Mouse (Mus musculus) T-helper 2 cell (primary cell): ENCODE measurements around the gene Arhgap10.

ENCODE experiments used
- in situ Hi-C: fragments of 300-600 bp; cut with MboI, MseI; formaldehyde crosslinking; loops from one replicate; pipeline ENCODE4 v1.15.1; 2025; ENCODE audit warnings: high pct_unique_total_duplicates

Arhgap10 gene

GRCm38 (mm10) chr8:77488215-77488606 is 29.5 kb downstream of the Arhgap10 start:
- in situ Hi-C loops: no loop called here

DNA sequence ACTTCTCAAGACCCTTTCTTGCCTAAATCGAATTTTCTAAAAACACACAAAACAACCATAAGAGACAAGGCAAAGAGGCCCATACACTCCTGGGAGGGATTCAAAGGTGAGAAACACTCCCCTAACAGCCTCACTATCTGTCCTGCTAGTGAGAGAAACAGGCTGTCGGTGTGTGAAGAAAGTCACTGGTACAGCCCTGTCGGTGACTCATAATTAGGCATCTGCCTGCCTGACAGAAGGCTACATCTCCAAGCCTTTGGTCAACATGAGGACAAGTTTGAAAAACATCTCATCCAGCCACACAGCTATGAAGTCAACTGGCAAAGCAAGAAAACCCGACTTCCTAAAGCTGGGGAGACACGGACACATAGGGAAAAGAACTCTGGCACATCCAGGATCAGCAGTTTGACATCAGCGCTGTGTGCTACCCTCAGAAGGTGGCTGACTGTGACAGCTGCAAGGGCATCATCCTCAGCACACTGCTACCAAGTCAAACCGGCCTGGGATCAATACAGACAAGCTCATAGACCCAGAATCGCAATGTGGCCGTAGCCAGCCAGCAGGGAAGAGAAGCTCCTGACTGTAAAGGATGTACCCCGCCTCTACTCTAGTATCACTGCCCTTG is 30.1 kb downstream of the Arhgap10 start:
- in situ Hi-C loops: no loop called here

- in situ Hi-C loops: no loop called here
These were observed 31.0 kb downstream of the Arhgap10 start for GRCm38 (mm10) chr8:77486749-77487148.

- in situ Hi-C loops: no loop called here
These were observed 32.9 kb downstream of the Arhgap10 start for GRCm38 (mm10) chr8:77484817-77485216.

- in situ Hi-C loops: no loop called here
These were observed 33.5 kb downstream of the Arhgap10 start for GRCm38 (mm10) chr8:77484266-77484665.

DNA sequence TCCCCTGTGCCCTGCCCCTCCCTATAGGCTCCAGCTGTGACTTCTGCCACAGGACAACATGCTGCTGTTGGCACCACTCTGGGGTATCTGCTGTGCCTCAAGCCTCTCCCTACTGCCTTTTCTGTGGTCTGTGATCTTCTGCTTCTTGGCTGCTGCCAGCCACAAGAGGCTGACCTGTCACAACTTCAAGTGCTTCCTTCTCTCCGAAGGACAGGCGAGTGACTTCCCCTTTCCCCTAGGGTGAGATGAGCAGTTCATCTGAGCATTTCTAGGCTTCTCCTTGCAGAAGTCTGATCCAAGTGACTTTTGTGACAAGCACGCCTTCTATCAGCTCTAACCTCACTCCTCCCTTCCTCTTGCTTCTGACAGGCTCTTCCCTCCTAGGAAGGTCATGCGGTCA is 34.1 kb downstream of the Arhgap10 start:
- in situ Hi-C loops: no loop called here

- in situ Hi-C loops: no loop called here
These were observed 36.0 kb downstream of the Arhgap10 start for GRCm38 (mm10) chr8:77481791-77482190.

GRCm38 (mm10) chr8:77479995-77480394 is 37.8 kb downstream of the Arhgap10 start:
- in situ Hi-C loops: no loop called here

- in situ Hi-C loops: no loop called here
These were observed 38.9 kb downstream of the Arhgap10 start for GRCm38 (mm10) chr8:77478913-77479273.

DNA sequence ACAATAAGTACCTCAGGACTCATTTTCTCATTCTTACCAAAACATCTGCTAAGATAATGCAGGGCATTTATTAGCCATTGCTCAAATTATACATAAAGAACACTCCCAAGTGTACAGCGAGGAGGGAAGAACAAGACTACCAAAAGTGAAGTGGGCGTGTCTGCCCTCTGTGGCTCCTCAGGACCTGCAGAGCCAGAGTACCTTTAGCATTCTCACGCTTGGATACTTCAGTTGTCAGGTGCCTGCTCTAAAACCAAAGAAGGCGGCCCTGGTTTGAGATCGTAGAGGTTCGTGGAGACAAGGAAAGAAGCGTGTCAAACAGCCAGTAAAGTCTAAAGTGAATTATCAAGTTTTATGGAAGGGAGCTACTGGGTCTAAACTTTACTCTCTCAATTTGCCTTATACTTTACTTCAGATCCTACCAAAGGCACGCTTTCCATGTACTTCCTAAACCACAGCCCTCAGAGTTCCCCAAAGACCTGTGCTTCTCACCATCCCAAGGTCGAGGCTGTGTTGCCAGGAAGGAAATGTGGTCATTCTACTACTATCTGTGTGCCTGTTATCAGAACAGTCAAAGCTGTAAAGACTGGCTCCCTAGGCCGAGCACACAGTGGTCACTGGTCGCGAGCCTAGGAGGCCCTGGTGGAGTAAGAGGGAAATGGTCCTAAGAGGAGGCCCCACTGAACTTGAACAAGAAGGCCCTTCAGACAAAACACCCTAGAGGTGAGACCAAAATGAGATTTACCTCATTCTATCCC is 39.4 kb downstream of the Arhgap10 start:
- in situ Hi-C loops: no loop called here

GRCm38 (mm10) chr8:77477684-77478083 is 40.1 kb downstream of the Arhgap10 start:
- in situ Hi-C loops: no loop called here

DNA sequence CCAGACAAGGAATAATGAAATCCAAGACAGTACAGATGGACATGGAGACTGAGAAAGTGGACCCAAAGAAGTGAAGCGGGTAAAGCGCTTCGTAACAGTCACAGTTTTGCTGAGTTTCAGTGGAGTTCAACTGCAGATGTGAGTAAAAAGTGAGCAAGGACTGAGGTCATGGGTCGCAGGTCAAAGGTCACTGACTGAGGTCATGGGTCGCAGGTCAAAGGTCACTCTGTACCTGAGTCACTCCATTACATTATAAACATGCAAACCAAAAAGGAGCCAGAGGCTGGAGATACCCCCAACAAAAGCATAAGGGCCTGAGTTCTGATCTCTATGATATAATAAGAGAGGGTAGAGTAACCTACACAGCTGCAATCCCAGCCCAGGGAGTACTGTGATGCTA is 43.1 kb downstream of the Arhgap10 start:
- in situ Hi-C loops: no loop called here

DNA sequence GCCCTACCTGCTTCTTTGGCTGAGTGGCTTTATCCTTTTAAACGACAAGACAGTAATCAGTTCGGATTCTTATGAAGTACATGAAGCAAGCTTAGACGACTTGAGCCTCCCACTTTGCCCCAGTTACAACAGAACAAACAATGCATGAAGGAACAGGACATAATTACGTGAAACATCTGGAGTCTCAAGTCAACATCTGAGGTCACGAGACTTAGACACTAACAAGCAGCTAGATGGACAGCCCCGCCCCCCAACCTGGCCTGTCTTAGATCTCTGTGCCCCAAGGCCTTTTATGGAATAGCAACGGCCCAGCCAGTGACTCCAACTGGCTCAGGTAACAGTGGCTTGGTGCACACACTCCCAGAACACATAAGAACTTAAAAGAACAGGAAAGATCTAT is 44.0 kb downstream of the Arhgap10 start:
- in situ Hi-C loops: no loop called here

GRCm38 (mm10) chr8:77473373-77473772 is 44.4 kb downstream of the Arhgap10 start:
- in situ Hi-C loops: no loop called here

DNA sequence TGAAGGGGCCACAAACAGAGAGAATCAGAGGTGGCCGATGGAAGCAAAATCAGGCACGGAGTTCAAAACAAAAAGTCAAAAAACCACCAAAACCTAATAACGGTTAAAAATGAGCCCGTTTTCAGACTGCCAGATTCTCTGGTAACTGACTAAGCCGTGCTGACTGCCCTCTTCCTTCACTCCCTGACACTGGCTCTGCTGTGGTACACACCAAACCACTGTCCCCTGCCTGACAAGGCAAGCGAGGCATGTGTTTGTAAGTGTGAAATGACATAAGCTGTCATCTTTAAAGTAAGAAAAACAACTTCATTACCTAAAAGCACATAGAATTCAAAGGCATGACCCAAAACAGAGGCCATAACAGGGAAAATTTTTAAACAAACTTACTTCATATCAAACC is 56.4 kb downstream of the Arhgap10 start:
- in situ Hi-C loops: no loop called here

- in situ Hi-C loops: no loop called here
These were observed 57.4 kb downstream of the Arhgap10 start for GRCm38 (mm10) chr8:77460363-77460762.

- in situ Hi-C loops: no loop called here
These were observed 58.1 kb downstream of the Arhgap10 start for GRCm38 (mm10) chr8:77459696-77460095.

DNA sequence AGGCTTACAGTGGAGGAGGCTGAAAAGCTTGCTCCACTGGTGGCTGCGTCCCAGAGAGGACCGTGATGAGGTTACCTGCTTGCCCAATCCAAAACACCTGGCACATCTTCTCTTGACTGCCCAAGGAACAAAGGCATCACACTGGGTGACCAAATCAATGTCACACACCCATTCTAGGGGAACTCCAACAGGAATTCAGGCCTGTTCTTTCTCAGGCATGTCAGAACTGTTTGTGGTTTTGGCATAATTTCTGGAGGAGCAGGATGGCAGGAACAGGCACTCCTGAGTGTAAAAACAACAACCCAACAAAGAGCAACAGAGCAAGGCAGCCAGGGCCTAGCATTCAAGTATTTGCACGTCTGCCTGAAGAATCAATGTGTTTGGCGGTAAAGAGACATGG is 59.2 kb downstream of the Arhgap10 start:
- in situ Hi-C loops: no loop called here

DNA sequence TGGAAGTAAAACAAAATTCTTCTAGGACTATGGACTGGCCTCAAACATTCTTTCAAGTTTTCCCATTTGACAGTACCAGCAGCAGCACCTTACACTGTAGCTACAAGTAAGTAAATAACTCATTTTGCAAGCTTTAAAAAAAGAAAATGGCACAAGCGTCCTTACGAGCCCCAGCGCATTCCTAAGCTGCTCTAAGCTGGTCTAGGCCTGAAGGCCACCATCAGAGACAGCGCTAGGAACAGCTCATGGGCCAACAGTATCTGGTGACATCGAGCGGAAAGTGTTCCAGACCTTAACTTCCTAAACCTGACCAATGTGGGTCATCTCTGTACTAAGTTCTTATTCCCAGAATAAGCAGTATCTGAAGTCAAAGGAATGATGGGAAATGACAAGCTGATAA is 61.5 kb downstream of the Arhgap10 start:
- in situ Hi-C loops: no loop called here

GRCm38 (mm10) chr8:77453836-77454235 is 63.9 kb downstream of the Arhgap10 start:
- in situ Hi-C loops: no loop called here

GRCm38 (mm10) chr8:77451466-77452382 is 66.0 kb downstream of the Arhgap10 start:
- in situ Hi-C loops: no loop called here

DNA sequence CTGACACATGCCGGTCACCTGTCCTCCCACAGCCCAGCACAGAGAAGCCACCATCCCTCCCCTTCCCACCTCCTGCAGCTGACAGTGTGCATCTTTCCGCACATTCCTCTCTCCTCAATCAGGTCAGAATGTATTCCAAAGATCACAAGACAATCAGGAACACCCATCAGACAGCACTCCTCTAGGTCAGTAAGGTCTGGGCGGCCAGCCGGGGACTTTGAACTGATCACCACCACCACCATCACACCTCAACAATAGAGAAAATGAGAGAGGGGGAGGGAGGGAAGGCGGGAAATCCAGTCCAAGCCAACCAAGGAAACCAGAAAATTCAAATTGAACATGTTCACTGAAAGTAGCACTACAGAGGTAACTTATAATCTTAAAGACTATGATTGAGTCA is 66.7 kb downstream of the Arhgap10 start:
- in situ Hi-C loops: no loop called here
